Mouse (Mus musculus): ENCODE data around the gene Il4i1. TPM values are rescaled to one million over a fixed set of nuclear protein-coding genes. Genes with fewer than 3 reads are reported as not detected.
"Not testable (repeated sequence)": the region's sequence is repeated elsewhere in the genome, so short reads cannot be mapped to it uniquely, and the experiment has no call there.

Il4i1 gene
- polyA plus RNA-seq, 1 experiment from 2014 or later: 1.8 TPM

- no peaks in the 10 kb centered on the region for H3K9me3 ChIP-seq (ENCODE audit: control insufficient read depth, low read length)
- no peak overlapping the region for H3K9ac ChIP-seq (ENCODE audit: low read depth, low read length)
- H3K4me1 ChIP-seq (ENCODE audit: control insufficient read depth, insufficient read depth, low read length): peaks cover 28% of the 10 kb centered on the region
- 66% methylated on average over 1 of the region's 1 CpGs for WGBS
- H3K27me3 ChIP-seq (replicated peaks; ENCODE audit: control insufficient read depth, insufficient read depth, low read length): no peaks in the 10 kb centered on the region
- no peak for ATAC-seq
- H3K4me2 ChIP-seq (ENCODE audit: low read depth, low read length): no peak overlapping the region
- H3K4me3 ChIP-seq (ENCODE audit: low read length): no peak overlapping the region
- H3K36me3 ChIP-seq (ENCODE audit: control insufficient read depth, insufficient read depth, low read length): no peaks in the 10 kb centered on the region
- H3K27ac ChIP-seq (ENCODE audit: low read length): no peak overlapping the region
Observed at GRCm38 (mm10) chr7:44871181-44871580, 55.0 kb downstream of the Il4i1 start.

- not testable (repeated sequence) for H3K27ac ChIP-seq (ENCODE audit: low read length); H3K4me3 ChIP-seq (ENCODE audit: low read length); H3K36me3 ChIP-seq (ENCODE audit: control insufficient read depth, insufficient read depth, low read length); H3K4me2 ChIP-seq (ENCODE audit: low read depth, low read length); ATAC-seq; H3K27me3 ChIP-seq (replicated peaks; ENCODE audit: control insufficient read depth, insufficient read depth, low read length); H3K9ac ChIP-seq (ENCODE audit: low read depth, low read length); H3K9me3 ChIP-seq (ENCODE audit: control insufficient read depth, low read length)
- WGBS: 88% methylated on average over 2 of the region's 2 CpGs
- H3K4me1 ChIP-seq (ENCODE audit: control insufficient read depth, insufficient read depth, low read length): peaks cover 22% of the 10 kb centered on the region
Observed at GRCm38 (mm10) chr7:44871774-44872173, 55.6 kb downstream of the Il4i1 start.

- WGBS: 88% methylated on average over 14 of the region's 14 CpGs
- H3K4me2 ChIP-seq (ENCODE audit: low read depth, low read length): no peak overlapping the region
- H3K9ac ChIP-seq (ENCODE audit: low read depth, low read length): no peak overlapping the region
- ATAC-seq: no peak
- peaks cover 23% of the 10 kb centered on the region for H3K36me3 ChIP-seq (ENCODE audit: control insufficient read depth, insufficient read depth, low read length)
- H3K27me3 ChIP-seq (replicated peaks; ENCODE audit: control insufficient read depth, insufficient read depth, low read length): no peaks in the 10 kb centered on the region
- no peak overlapping the region for H3K4me3 ChIP-seq (ENCODE audit: low read length)
- H3K27ac ChIP-seq (ENCODE audit: low read length): no peak overlapping the region
- H3K4me1 ChIP-seq (ENCODE audit: control insufficient read depth, insufficient read depth, low read length): no peaks in the 10 kb centered on the region; the same call in 1 of the 2 replicates
- no peaks in the 10 kb centered on the region for H3K9me3 ChIP-seq (ENCODE audit: control insufficient read depth, low read length)
Observed at GRCm38 (mm10) chr7:44877833-44878232, 61.6 kb downstream of the Il4i1 start.

- no peaks in the 10 kb centered on the region for H3K9me3 ChIP-seq (ENCODE audit: control insufficient read depth, low read length)
Observed at GRCm38 (mm10) chr7:44883036-44883435, 66.8 kb downstream of the Il4i1 start.

GRCm38 (mm10) chr7:44884637-44885036 is 68.5 kb downstream of the Il4i1 start:
- Histone ChIP-seq H3K27me3 (replicated peaks; ENCODE audit: control insufficient read depth, insufficient read depth, low read length) (no peaks in the 10 kb centered on the region), H3K4me3 (ENCODE audit: low read length) (no peak overlapping the region), H3K27ac (ENCODE audit: low read length) (no peak overlapping the region), H3K9ac (ENCODE audit: low read depth, low read length) (no peak overlapping the region), H3K9me3 (ENCODE audit: control insufficient read depth, low read length) (no peaks in the 10 kb centered on the region), H3K4me2 (ENCODE audit: low read depth, low read length) (no peak overlapping the region), H3K36me3 (ENCODE audit: control insufficient read depth, insufficient read depth, low read length) (peaks cover 27% of the 10 kb centered on the region), H3K4me1 (ENCODE audit: control insufficient read depth, insufficient read depth, low read length) (no peaks in the 10 kb centered on the region)
- WGBS: 98% methylated on average over 5 of the region's 5 CpGs
- no peak for ATAC-seq

More at GRCm38 (mm10) chr7:44883036-44883435, 66.8 kb downstream of the Il4i1 start:
- H3K4me2 ChIP-seq (ENCODE audit: low read depth, low read length): no peak overlapping the region
- no peak for ATAC-seq
- H3K4me3 ChIP-seq (ENCODE audit: low read length): no peak overlapping the region
- no peak overlapping the region for H3K9ac ChIP-seq (ENCODE audit: low read depth, low read length)
- 92% methylated on average over 3 of the region's 3 CpGs for WGBS
- no peaks in the 10 kb centered on the region for H3K27me3 ChIP-seq (replicated peaks; ENCODE audit: control insufficient read depth, insufficient read depth, low read length)
- H3K27ac ChIP-seq (ENCODE audit: low read length): no peak overlapping the region
- peaks cover 32% of the 10 kb centered on the region for H3K36me3 ChIP-seq (ENCODE audit: control insufficient read depth, insufficient read depth, low read length)
- no peaks in the 10 kb centered on the region for H3K4me1 ChIP-seq (ENCODE audit: control insufficient read depth, insufficient read depth, low read length)

GRCm38 (mm10) chr7:44886964-44887363 is 70.8 kb downstream of the Il4i1 start:
- H3K27me3 ChIP-seq (replicated peaks; ENCODE audit: control insufficient read depth, insufficient read depth, low read length): no peaks in the 10 kb centered on the region
- ATAC-seq: no peak
- H3K9ac ChIP-seq (ENCODE audit: low read depth, low read length): no peak overlapping the region
- H3K4me2 ChIP-seq (ENCODE audit: low read depth, low read length): no peak overlapping the region
- no peaks in the 10 kb centered on the region for H3K9me3 ChIP-seq (ENCODE audit: control insufficient read depth, low read length)
- H3K4me3 ChIP-seq (ENCODE audit: low read length): no peak overlapping the region
- H3K36me3 ChIP-seq (ENCODE audit: control insufficient read depth, insufficient read depth, low read length): peaks cover 19% of the 10 kb centered on the region
- no peak overlapping the region for H3K27ac ChIP-seq (ENCODE audit: low read length)
- 90% methylated on average over 7 of the region's 7 CpGs for WGBS
- peaks cover 15% of the 10 kb centered on the region for H3K4me1 ChIP-seq (ENCODE audit: control insufficient read depth, insufficient read depth, low read length)

GRCm38 (mm10) chr7:44888256-44889105 is 72.3 kb downstream of the Il4i1 start:
- peaks cover 10% of the 10 kb centered on the region for H3K36me3 ChIP-seq (ENCODE audit: control insufficient read depth, insufficient read depth, low read length)
- ATAC-seq: no peak
- H3K27me3 ChIP-seq (replicated peaks; ENCODE audit: control insufficient read depth, insufficient read depth, low read length): no peaks in the 10 kb centered on the region
- H3K4me1 ChIP-seq (ENCODE audit: control insufficient read depth, insufficient read depth, low read length): peaks cover 20% of the 10 kb centered on the region
- 86% methylated on average over 13 of the region's 13 CpGs for WGBS
- no peaks in the 10 kb centered on the region for H3K9me3 ChIP-seq (ENCODE audit: control insufficient read depth, low read length)
- H3K27ac ChIP-seq (ENCODE audit: low read length): no peak overlapping the region
- no peak overlapping the region for H3K4me2 ChIP-seq (ENCODE audit: low read depth, low read length)
- no peak overlapping the region for H3K9ac ChIP-seq (ENCODE audit: low read depth, low read length)
- no peak overlapping the region for H3K4me3 ChIP-seq (ENCODE audit: low read length)

- no peak overlapping the region for H3K4me2 ChIP-seq (ENCODE audit: low read depth, low read length)
- no peaks in the 10 kb centered on the region for H3K9me3 ChIP-seq (ENCODE audit: control insufficient read depth, low read length)
- no peak overlapping the region for H3K27ac ChIP-seq (ENCODE audit: low read length)
- no peak overlapping the region for H3K4me3 ChIP-seq (ENCODE audit: low read length)
- ATAC-seq: no peak
- no peaks in the 10 kb centered on the region for H3K27me3 ChIP-seq (replicated peaks; ENCODE audit: control insufficient read depth, insufficient read depth, low read length)
- WGBS: 75% methylated on average over 6 of the region's 7 CpGs
- H3K4me1 ChIP-seq (ENCODE audit: control insufficient read depth, insufficient read depth, low read length): peaks cover 23% of the 10 kb centered on the region
- H3K36me3 ChIP-seq (ENCODE audit: control insufficient read depth, insufficient read depth, low read length): no peaks in the 10 kb centered on the region
- H3K9ac ChIP-seq (ENCODE audit: low read depth, low read length): 0 out of 2 replicates have a peak overlapping the region, but pooled peaks have one; percentile 27
Observed at GRCm38 (mm10) chr7:44890180-44890579, 74.0 kb downstream of the Il4i1 start.
